Mouse (Mus musculus) stomach, embryonic 16.5 days (tissue): Measurements from ENCODE around the gene Pla2g4f. TPM values are rescaled to one million over a fixed set of nuclear protein-coding genes. Genes with fewer than 3 reads are reported as not detected.
A peak's percentile ranks its signal among the peaks of the same experiment; 100 is the strongest.

Experiments used
- ATAC-seq: fragments of 200-750 bp; cut with Nextera tagmentation; 2 replicates; pipeline ENCODE4 v1.8.0; 2017; ENCODE audit warnings: moderate number of reproducible peaks, moderate TSS enrichment; ENCODE audit not compliant: insufficient read depth, low FRiP score
- H3K27ac ChIP-seq: fragments of 300-500 bp; sonication (generic); 2 replicates; pipeline ENCODE4 v1.5.1; 2014; ENCODE audit warnings: low read length
- H3K27me3 ChIP-seq: fragments of 300-500 bp; sonication (generic); 2 replicates; pipeline ENCODE4 v1.6.1; 2014; ENCODE audit warnings: low read length, control low read depth, mixed read lengths; ENCODE audit not compliant: control insufficient read depth, insufficient read depth
- H3K36me3 ChIP-seq: fragments of 300-500 bp; sonication (generic); 2 replicates; pipeline ENCODE4 v1.6.1; 2014; ENCODE audit warnings: low read length; ENCODE audit not compliant: control insufficient read depth, insufficient read depth
- H3K4me1 ChIP-seq: fragments of 300-500 bp; sonication (generic); 2 replicates; pipeline ENCODE4 v1.6.1; 2014; ENCODE audit warnings: low read length, control low read depth, mixed read lengths; ENCODE audit not compliant: control insufficient read depth, insufficient read depth
- H3K4me2 ChIP-seq: fragments of 300-500 bp; sonication (generic); 2 replicates; pipeline ENCODE4 v1.6.1; 2014; ENCODE audit warnings: low read depth, low read length, mixed read lengths
- H3K4me3 ChIP-seq: fragments of 300-500 bp; sonication (generic); replicated peaks from 2 replicates; pipeline ENCODE4 v1.5.1; 2014; ENCODE audit warnings: mild to moderate bottlenecking, low read length
- H3K9ac ChIP-seq: fragments of 300-500 bp; sonication (generic); 2 replicates; pipeline ENCODE4 v1.6.1; 2014; ENCODE audit warnings: low read length
- H3K9me3 ChIP-seq: fragments of 300-500 bp; sonication (generic); replicated peaks from 2 replicates; pipeline ENCODE4 v1.6.1; 2016; ENCODE audit warnings: low read length, control low read depth; ENCODE audit not compliant: control insufficient read depth
- WGBS: fragments of 180-500 bp; shearing (Covaris S2); extraction: QIAGEN DNeasy Blood & Tissue Kit; methylation state at CpG from one replicate; pipeline ENCODE4 v1.1.7; 2014; 5-methylcytosine and 5-hydroxymethylcytosine counted together
- polyA plus RNA-seq: library from polyadenylated mRNA; unstranded; fragments of >200 nt; fragmentation: Nextera tagmentation; extraction: Ambion mirVana; gene quantifications from 2 replicates; pipeline ENCODE4 v1.2.1, GENCODE M21; 2015

Pla2g4f gene
- 5.7 and 10.1 TPM in 2 replicates for polyA plus RNA-seq

DNA sequence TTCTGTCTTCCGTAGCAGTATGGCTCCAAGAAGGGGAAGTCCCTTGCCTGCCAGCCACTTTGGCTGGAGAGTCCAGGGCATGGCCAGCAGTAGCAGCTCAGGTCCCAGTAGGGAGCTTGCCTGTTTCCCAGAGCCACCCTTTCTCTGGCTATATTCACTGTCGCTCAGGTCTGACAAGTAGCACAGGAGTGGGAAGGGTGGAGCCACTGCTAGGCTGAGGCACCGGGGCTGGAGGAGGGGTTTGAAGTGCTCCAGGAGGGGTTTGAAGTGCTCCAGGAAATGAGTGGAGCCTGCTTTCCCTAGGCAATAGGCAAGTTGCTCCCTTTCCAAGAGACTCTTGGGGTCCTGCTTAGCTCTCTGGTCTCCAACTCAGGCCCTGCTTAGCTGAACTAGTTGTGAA, at the start of gene Pla2g4f:
Gene Pla2g4f (minus strand): TSS at position 190 of the 400 bp plus-strand sequence.
- H3K27ac ChIP-seq = peak within 1 kb of the TSS; percentile 58
- H3K36me3 ChIP-seq = peaks cover 11% of the 10 kb centered on the region
- 40% methylated on average over 3 of the region's 3 CpGs for WGBS
- H3K9ac ChIP-seq = no peak within 1 kb of the TSS; the same call in 1 of the 2 replicates
- H3K27me3 ChIP-seq = no peaks in the 10 kb centered on the region
- H3K4me1 ChIP-seq = peaks cover 3% of the 10 kb centered on the region; the same call in 1 of the 2 replicates
- peak; percentile 62; the same call in 1 of the 2 replicates for ATAC-seq
- H3K4me3 ChIP-seq = 0 out of 2 replicates have a peak within 1 kb of the TSS, but pooled peaks have one; percentile 10
- H3K4me2 ChIP-seq = 0 out of 2 replicates have a peak within 1 kb of the TSS, but pooled peaks have one; percentile 9
- no peaks in the 10 kb centered on the region for H3K9me3 ChIP-seq

GRCm38 (mm10) chr2:120360425-120360824, 46.5 kb upstream of the Pla2g4f start:
- Histone ChIP-seq H3K27me3 (no peaks in the 10 kb centered on the region), H3K36me3 (peaks cover 19% of the 10 kb centered on the region)

GRCm38 (mm10) chr2:120352682-120353646, 39.0 kb upstream of the Pla2g4f start, which contains the start of gene Vps39:
TSS of gene Vps39 (minus strand) at chr2:120353137.
- peak within 1 kb of the TSS; percentile 68 for H3K4me2 ChIP-seq
- H3K27ac ChIP-seq = peak within 1 kb of the TSS; percentile 67
- peak; percentile 96 for ATAC-seq
- no peaks in the 10 kb centered on the region for H3K27me3 ChIP-seq
- WGBS = 12% methylated on average over 44 of the region's 44 CpGs
- H3K9me3 ChIP-seq = no peaks in the 10 kb centered on the region
- H3K4me3 ChIP-seq = peak within 1 kb of the TSS; percentile 83
- peaks cover 15% of the 10 kb centered on the region; the same call in 1 of the 2 replicates for H3K36me3 ChIP-seq
- H3K4me1 ChIP-seq = peaks cover 4% of the 10 kb centered on the region; the same call in 1 of the 2 replicates
- peak within 1 kb of the TSS; percentile 93 for H3K9ac ChIP-seq

More at GRCm38 (mm10) chr2:120360425-120360824, 46.5 kb upstream of the Pla2g4f start:
- no peak overlapping the region for H3K9ac ChIP-seq
- H3K27ac ChIP-seq = no peak overlapping the region
- H3K4me1 ChIP-seq = no peaks in the 10 kb centered on the region
- no peaks in the 10 kb centered on the region for H3K9me3 ChIP-seq
- no peak for ATAC-seq
- WGBS = 57% methylated on average over 1 of the region's 1 CpGs
- no peak overlapping the region for H3K4me2 ChIP-seq
- H3K4me3 ChIP-seq = no peak overlapping the region

DNA sequence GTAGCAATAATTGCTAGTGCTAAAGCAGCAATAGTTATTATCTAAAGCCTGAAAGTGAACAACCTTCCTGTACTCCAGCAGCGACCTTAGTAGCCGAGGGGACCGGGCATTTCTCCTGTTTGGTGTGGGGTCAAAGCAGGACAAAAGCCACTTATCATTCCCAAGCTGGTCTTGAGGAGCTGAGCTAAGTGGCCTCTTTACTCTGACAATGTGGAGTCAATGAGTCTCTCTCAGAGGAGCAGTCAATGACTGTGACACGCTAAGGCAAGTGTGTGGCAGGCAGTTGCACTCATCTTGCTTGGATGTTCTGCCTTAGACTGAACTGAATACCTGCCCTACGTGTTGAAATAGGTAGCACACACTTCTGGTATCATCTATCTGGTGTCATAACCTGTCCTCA, 37.4 kb upstream of the Pla2g4f start:
- H3K4me3 ChIP-seq = no peak overlapping the region
- ATAC-seq = no peak
- H3K9me3 ChIP-seq = no peaks in the 10 kb centered on the region
- H3K27ac ChIP-seq = no peak overlapping the region
- peaks cover 9% of the 10 kb centered on the region; the same call in 1 of the 2 replicates for H3K36me3 ChIP-seq
- WGBS = 78% methylated on average over 5 of the region's 5 CpGs
- H3K4me2 ChIP-seq = no peak overlapping the region
- no peak overlapping the region for H3K9ac ChIP-seq
- H3K27me3 ChIP-seq = no peaks in the 10 kb centered on the region
- peaks cover 4% of the 10 kb centered on the region; the same call in 1 of the 2 replicates for H3K4me1 ChIP-seq

- Histone ChIP-seq H3K9ac (no peak overlapping the region), H3K27ac (no peak overlapping the region), H3K9me3 (no peaks in the 10 kb centered on the region), H3K4me2 (no peak overlapping the region), H3K36me3 (0 out of 2 replicates have a peak, but pooled peaks cover 3% of the 10 kb centered on the region), H3K4me1 (peaks cover 4% of the 10 kb centered on the region; the same call in 1 of the 2 replicates), H3K27me3 (no peaks in the 10 kb centered on the region), H3K4me3 (no peak overlapping the region)
- ATAC-seq = no peak
- 74% methylated on average over 9 of the region's 9 CpGs for WGBS
These were observed 34.2 kb upstream of the Pla2g4f start for GRCm38 (mm10) chr2:120348120-120348519.

DNA sequence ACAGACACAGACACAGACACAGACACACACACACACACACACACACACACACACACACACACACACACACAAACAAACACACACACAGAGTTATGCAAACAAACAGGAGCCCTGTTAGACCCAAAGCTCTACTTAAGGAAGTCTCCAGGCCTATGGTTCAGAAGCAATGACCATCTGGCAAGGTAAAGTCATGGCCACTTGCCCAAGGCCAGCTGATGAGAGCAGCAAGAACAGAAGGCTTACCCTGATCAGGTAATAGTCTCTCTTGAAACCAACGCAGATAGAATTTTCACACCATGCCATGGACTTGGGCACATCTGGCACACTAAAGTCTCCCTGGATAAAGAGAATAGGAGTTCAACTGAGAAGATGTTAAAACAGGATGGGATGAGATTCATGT, 27.8 kb upstream of the Pla2g4f start:
- no peak overlapping the region for H3K9ac ChIP-seq
- H3K9me3 ChIP-seq = no peaks in the 10 kb centered on the region
- H3K4me2 ChIP-seq = no peak overlapping the region
- H3K4me1 ChIP-seq = no peaks in the 10 kb centered on the region
- H3K27me3 ChIP-seq = no peaks in the 10 kb centered on the region
- H3K27ac ChIP-seq = no peak overlapping the region
- H3K36me3 ChIP-seq = peaks cover 9% of the 10 kb centered on the region; the same call in 1 of the 2 replicates
- 97% methylated on average over 1 of the region's 1 CpGs for WGBS
- no peak for ATAC-seq
- no peak overlapping the region for H3K4me3 ChIP-seq

GRCm38 (mm10) chr2:120337886-120338285, 23.9 kb upstream of the Pla2g4f start:
- no peaks in the 10 kb centered on the region for H3K9me3 ChIP-seq
- no peaks in the 10 kb centered on the region for H3K4me1 ChIP-seq
- no peak overlapping the region for H3K27ac ChIP-seq
- H3K36me3 ChIP-seq = peaks cover 6% of the 10 kb centered on the region; the same call in 1 of the 2 replicates
- no peak for ATAC-seq
- H3K4me3 ChIP-seq = no peak overlapping the region
- H3K4me2 ChIP-seq = no peak overlapping the region
- 33% methylated on average over 2 of the region's 2 CpGs for WGBS
- H3K27me3 ChIP-seq = no peaks in the 10 kb centered on the region
- H3K9ac ChIP-seq = no peak overlapping the region

- WGBS = 61% methylated on average over 4 of the region's 4 CpGs
- Histone ChIP-seq H3K9me3 (no peaks in the 10 kb centered on the region), H3K27me3 (no peaks in the 10 kb centered on the region), H3K27ac (no peak overlapping the region), H3K4me2 (no peak overlapping the region), H3K4me3 (no peak overlapping the region), H3K4me1 (no peaks in the 10 kb centered on the region), H3K36me3 (peaks cover 22% of the 10 kb centered on the region; the same call in 1 of the 2 replicates), H3K9ac (no peak overlapping the region)
- no peak for ATAC-seq
These were observed 17.6 kb upstream of the Pla2g4f start for GRCm38 (mm10) chr2:120331575-120331974.

- no peaks in the 10 kb centered on the region for H3K9me3 ChIP-seq
- no peaks in the 10 kb centered on the region for H3K27me3 ChIP-seq
- no peak overlapping the region for H3K4me2 ChIP-seq
- WGBS = 65% methylated on average over 4 of the region's 4 CpGs
- peak overlapping the region; percentile 58 for H3K27ac ChIP-seq
- peaks cover 11% of the 10 kb centered on the region for H3K36me3 ChIP-seq
- no peak for ATAC-seq
- H3K4me1 ChIP-seq = peaks cover 3% of the 10 kb centered on the region; the same call in 1 of the 2 replicates
- no peak overlapping the region for H3K4me3 ChIP-seq
- no peak overlapping the region for H3K9ac ChIP-seq
These were observed 1.1 kb upstream of the Pla2g4f start for GRCm38 (mm10) chr2:120315077-120315476.
